Mouse (Mus musculus) right cerebral cortex, postnatal 14 days (tissue): ENCODE results near the gene Ltb4r1.
A peak's percentile ranks its signal among the peaks of the same experiment; 100 is the strongest.

Source experiments
- DNase-seq: peaks from one replicate; pipeline ENCODE4 v3.0.0; 2022

Ltb4r1 gene

DNA sequence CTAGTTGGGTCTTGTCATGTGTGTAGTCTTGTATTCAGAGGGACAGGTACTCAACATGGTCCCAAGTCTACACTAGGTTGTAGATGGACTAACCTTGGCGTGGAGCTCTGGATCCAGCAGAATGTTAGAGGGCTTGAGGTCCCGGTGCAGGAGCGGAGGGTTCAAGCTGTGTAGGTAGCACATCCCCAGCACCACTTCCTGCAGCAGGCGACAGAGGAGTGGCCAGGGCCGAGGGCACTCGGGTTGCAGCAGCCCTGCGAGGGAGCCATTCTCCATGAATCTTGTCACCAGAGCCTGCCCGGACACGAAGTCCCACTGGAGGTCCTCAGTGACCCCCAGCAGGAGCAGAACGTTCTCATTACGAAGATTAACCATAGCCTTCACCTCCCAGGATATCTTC is 22.0 kb downstream of the Ltb4r1 start:
- no peak for DNase-seq

DNA sequence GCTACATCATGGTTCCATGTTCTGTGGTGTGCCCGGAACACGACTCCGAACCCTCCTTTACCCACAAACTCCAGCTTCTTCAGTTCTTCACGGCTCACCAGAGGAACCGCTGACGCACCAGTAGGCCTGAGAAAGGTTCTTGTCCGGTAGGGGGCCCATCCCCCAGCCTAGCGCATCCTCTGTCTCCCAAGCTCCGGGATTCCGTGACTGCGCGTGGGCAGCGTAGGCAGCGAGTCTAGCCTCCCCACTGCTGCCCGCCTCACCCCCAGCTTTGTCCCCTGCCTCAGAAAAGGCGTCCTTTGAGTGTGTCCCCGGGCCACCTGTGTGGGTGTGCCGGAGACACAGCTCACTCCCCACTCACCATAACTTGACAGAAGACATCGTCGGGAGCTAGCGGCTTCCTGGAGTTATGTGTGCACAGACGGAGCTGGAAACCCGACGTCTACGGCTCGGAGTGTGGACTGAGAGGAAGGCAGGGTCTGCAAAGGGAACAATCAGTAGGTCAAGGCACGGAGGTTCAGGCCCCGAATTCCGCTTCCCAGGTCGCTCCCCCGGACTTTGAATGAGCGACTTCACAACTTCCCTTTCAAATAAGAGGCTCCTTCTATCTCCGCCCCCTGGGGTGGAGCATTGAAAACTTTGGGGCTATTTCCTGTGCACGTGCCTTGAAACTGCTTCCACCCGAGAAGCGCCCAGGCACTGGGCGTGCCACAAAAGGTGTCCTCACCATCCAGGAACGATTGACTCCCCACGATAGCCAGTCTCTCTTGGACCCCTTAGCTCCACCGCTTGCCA is 22.7 kb downstream of the Ltb4r1 start, which contains the start of gene Ripk3:
Ripk3 (minus strand) TSS at position 610 of the 795 bp plus-strand sequence.
- no peak for DNase-seq

DNA sequence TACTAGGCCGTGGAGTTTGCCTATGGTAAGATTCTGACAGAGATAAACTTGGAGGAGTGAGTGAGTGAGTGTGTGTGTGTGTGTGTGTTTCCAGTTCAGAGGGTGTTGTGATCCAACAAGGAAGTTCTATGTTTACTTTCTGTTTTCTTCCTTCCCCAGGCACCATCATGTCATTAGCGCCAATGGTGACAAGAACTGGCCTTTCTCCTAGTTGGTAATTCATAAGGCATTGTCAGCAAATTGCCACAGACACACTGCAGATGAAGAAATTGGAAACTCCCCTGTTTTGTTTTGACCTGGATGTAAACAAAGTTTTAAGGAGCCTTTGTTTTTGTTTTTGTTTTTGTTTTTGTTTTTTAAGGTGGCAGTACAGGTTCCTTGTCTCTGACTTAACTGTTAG is 27.7 kb downstream of the Ltb4r1 start:
- no peak for DNase-seq

DNA sequence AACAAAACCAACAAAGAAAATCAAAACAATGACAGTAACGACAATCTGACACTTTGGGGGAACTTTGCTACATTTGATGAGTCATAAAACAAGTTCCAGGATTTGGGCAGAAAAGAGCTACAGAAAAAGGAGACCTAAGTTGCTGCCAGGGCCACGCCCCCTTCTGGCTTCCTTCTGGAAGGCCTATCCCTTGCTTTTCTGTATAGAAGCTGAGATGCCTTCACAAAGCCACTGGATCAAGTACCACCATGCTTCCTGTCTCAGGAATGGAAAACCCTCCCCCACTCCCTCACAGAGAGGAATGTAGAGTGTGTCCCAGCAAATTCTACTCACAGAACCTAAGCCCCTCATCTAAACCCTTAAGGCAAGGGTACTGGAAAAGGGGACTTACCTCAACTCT is 28.2 kb downstream of the Ltb4r1 start:
- no peak for DNase-seq

DNA sequence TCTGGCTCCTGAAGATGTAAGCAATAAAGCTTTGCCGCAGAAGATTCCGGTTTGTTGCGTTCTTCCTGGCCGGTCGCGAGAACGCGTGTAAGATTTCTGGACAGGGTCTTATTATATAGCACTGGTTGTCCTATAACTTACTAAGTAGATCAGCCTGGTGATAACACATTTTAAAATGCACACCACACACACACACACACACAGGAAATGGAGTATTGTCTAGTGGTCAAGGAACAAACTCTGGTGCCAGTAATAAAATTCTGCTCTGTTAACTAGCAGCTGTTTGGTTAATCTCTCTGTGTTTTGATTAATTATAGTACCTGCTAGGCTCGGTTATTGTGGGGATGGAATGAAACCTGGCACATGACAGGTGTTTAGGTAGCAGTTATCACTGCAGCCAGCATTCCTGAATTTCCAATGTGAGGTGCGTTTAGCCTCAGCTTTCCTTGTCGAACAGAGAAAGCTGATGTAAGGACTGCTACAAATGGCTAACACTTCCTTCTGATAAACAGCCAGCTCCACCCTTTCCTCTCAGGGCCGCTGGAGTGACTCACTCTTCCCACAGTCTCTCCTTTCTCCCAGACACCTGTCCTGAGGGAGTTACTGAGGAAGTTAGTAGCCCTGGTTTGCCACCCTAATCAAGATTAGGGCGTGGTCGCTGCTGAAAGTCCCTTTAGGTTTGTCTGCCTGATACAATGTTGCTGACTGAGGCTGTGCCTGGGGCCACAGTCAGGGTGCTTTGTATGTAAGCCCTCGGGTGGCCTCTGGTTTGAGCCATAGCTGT is 29.8 kb downstream of the Ltb4r1 start:
- no peak for DNase-seq

DNA sequence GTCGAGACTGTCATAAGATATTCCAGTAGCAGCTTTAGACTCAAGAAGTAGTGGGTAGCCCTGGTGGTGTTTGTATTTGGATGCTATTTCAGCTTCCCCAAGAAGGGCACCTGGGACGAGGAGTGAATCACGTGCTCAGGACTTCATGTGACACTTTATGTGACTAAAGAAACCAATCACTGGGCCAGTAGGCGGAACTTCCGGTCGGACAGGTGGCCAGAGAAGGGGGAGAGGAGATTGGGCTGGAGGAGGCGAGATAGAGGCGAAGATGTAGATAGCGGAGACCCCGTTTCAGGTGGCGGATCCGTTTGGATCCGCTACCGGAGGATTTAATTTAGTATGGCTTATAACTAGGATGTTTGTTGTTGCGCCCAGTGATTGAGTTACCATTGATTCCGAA is 49.1 kb downstream of the Ltb4r1 start:
- peak; percentile 52 for DNase-seq

DNA sequence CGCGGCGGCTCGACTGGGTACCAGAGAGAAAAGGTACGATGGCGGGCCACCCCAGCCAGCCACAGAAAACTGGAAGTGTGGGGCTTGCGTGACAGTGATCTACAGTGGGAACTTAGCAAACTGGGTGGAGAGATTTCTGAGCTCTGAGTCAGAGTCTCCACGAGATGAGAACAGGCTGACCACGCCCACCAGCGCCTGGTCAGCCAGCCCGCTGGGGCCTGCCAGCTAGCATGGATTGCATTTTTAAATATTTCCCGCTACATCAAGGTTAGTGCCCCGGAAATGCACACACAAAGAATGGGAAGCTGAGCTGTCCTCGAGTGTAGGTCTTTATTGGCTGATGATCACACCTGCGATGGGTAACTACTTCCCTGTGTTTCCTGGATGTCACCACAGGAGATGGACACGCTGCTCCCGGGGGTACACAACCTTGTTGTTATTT is 49.6 kb downstream of the Ltb4r1 start:
- DNase-seq, result no peak
